Mouse (Mus musculus) ES-E14 (cell line): ENCODE data around the gene Rnf216.

Source experiments
- CHD2 ChIP-seq: IDR thresholded peaks from 2 replicates; pipeline ENCODE4 v1.6.1; 2014; ENCODE audit warnings: mild to moderate bottlenecking, low read depth, low read length, inconsistent platforms
- MAFK ChIP-seq: IDR thresholded peaks from 2 replicates; pipeline ENCODE4 v1.6.1; 2014; ENCODE audit warnings: mild to moderate bottlenecking, low read depth, low read length, inconsistent platforms; ENCODE audit not compliant: insufficient read depth

GRCm38 (mm10) chr5:142976516-142976915 lies 136.3 kb downstream of the Rnf216 start:
- no peak for TF ChIP-seq CHD2
- TF ChIP-seq MAFK, result no peak
